Mouse (Mus musculus) olfactory bulb, adult 2 months (tissue): ENCODE measurements around the gene Rasgef1b. TPM values are rescaled to one million over a fixed set of nuclear protein-coding genes. Genes with fewer than 3 reads are reported as not detected.

Experiments used
- H3K27ac ChIP-seq: fragments of 200-500 bp; 2 replicates; pipeline ENCODE4 v1.5.1; 2012; ENCODE audit warnings: low read depth, low read length; ENCODE audit not compliant: insufficient read depth
- H3K4me1 ChIP-seq: fragments of 200-500 bp; 2 replicates; pipeline ENCODE4 v1.6.1; 2012; ENCODE audit warnings: low read length; ENCODE audit not compliant: control insufficient read depth, insufficient read depth
- H3K4me3 ChIP-seq: fragments of 200-500 bp; 2 replicates; pipeline ENCODE4 v1.5.1; 2012; ENCODE audit warnings: mild to moderate bottlenecking, low read depth, low read length, moderate library complexity; ENCODE audit not compliant: insufficient read depth
- CTCF ChIP-seq: fragments of 200-500 bp; IDR thresholded peaks from 2 replicates; pipeline ENCODE4 v1.5.1; 2012; ENCODE audit warnings: low read depth, mild to moderate bottlenecking, low read length, moderate library complexity; ENCODE audit not compliant: insufficient read depth
- POLR2A ChIP-seq: fragments of 200-500 bp; IDR thresholded peaks from 2 replicates; pipeline ENCODE4 v1.6.1; 2012; ENCODE audit warnings: mild to moderate bottlenecking, low read depth, low read length, moderate library complexity; ENCODE audit not compliant: insufficient read depth
- WGBS: fragments of 180-500 bp; shearing (Covaris S2); methylation state at CpG from one replicate; pipeline ENCODE4 v1.1.7; 2018; 5-methylcytosine and 5-hydroxymethylcytosine counted together
- polyA plus RNA-seq: library from polyadenylated mRNA; stranded (reverse); fragments of >200 nt; gene quantifications from 2 replicates; pipeline ENCODE4 v1.2.4, GENCODE M21; 2012; ENCODE audit warnings: low replicate concordance; ENCODE audit not compliant: missing spikeins, insufficient read depth, insufficient read length

Rasgef1b gene
- polyA plus RNA-seq, 1 experiment, result not detected

- TF ChIP-seq POLR2A (no peak), CTCF (no peak)
- 45% methylated on average over 5 of the region's 5 CpGs for WGBS
Measured at GRCm38 (mm10) chr5:99715281-99715744, 13.6 kb downstream of the Rasgef1b start.

GRCm38 (mm10) chr5:99711947-99712346 is 16.9 kb downstream of the Rasgef1b start:
- WGBS, result 94% methylated on average over 2 of the region's 2 CpGs
- H3K4me3 ChIP-seq, result no peak overlapping the region
- peaks cover 3% of the 10 kb centered on the region for H3K4me1 ChIP-seq
- no peak overlapping the region for H3K27ac ChIP-seq
- TF ChIP-seq CTCF (no peak), POLR2A (no peak)

More at GRCm38 (mm10) chr5:99715281-99715744, 13.6 kb downstream of the Rasgef1b start:
- no peak overlapping the region for H3K27ac ChIP-seq
- H3K4me1 ChIP-seq, result peaks cover 3% of the 10 kb centered on the region
- no peak overlapping the region for H3K4me3 ChIP-seq

- Histone ChIP-seq H3K4me1 (no peaks in the 10 kb centered on the region), H3K27ac (no peak overlapping the region), H3K4me3 (no peak overlapping the region)
- 54% methylated on average over 6 of the region's 6 CpGs for WGBS
- TF ChIP-seq CTCF (no peak), POLR2A (no peak)
Measured at GRCm38 (mm10) chr5:99708706-99709105, 20.2 kb downstream of the Rasgef1b start.

GRCm38 (mm10) chr5:99707261-99707660 is 21.6 kb downstream of the Rasgef1b start:
- H3K4me1 ChIP-seq, result no peaks in the 10 kb centered on the region
- TF ChIP-seq POLR2A, result no peak
- TF ChIP-seq CTCF, result no peak
- no peak overlapping the region for H3K4me3 ChIP-seq
- WGBS, result 67% methylated on average over 6 of the region's 6 CpGs
- no peak overlapping the region for H3K27ac ChIP-seq

- H3K4me1 ChIP-seq, result no peaks in the 10 kb centered on the region
- no peak overlapping the region for H3K27ac ChIP-seq
- no peak overlapping the region for H3K4me3 ChIP-seq
- 94% methylated on average over 5 of the region's 5 CpGs for WGBS
- no peak for TF ChIP-seq CTCF
- TF ChIP-seq POLR2A, result no peak
Measured at GRCm38 (mm10) chr5:99701811-99702210, 27.1 kb downstream of the Rasgef1b start.

GRCm38 (mm10) chr5:99694712-99695360 is 34.0 kb downstream of the Rasgef1b start:
- Histone ChIP-seq H3K4me1 (no peaks in the 10 kb centered on the region), H3K27ac (no peak overlapping the region), H3K4me3 (no peak overlapping the region)
- WGBS, result 83% methylated on average over 13 of the region's 13 CpGs
- TF ChIP-seq CTCF (no peak), POLR2A (no peak)

GRCm38 (mm10) chr5:99689909-99690308 is 39.0 kb downstream of the Rasgef1b start:
- Histone ChIP-seq H3K27ac (no peak overlapping the region), H3K4me3 (no peak overlapping the region), H3K4me1 (no peaks in the 10 kb centered on the region)
- WGBS, result 88% methylated on average over 7 of the region's 7 CpGs
- TF ChIP-seq CTCF, result no peak
- no peak for TF ChIP-seq POLR2A

GRCm38 (mm10) chr5:99687894-99688293 is 41.0 kb downstream of the Rasgef1b start:
- no peak overlapping the region for H3K4me3 ChIP-seq
- no peaks in the 10 kb centered on the region for H3K4me1 ChIP-seq
- TF ChIP-seq CTCF, result no peak
- no peak for TF ChIP-seq POLR2A
- H3K27ac ChIP-seq, result no peak overlapping the region
- 64% methylated on average over 6 of the region's 6 CpGs for WGBS

GRCm38 (mm10) chr5:99684023-99684422 is 44.8 kb downstream of the Rasgef1b start:
- 75% methylated on average over 2 of the region's 2 CpGs for WGBS
- Histone ChIP-seq H3K27ac (no peak overlapping the region), H3K4me1 (peaks cover 3% of the 10 kb centered on the region; the same call in 1 of the 2 replicates), H3K4me3 (no peak overlapping the region)
- no peak for TF ChIP-seq CTCF
- no peak for TF ChIP-seq POLR2A
